In genomic region chr3:88200972-88201330, GRCm38 (mm10) we compare ENCODE assay signal across 8 mouse cellular contexts. TPM values are rescaled to one million over a fixed set of nuclear protein-coding genes. Genes with fewer than 3 reads are reported as not detected.
A peak's percentile ranks its signal among the peaks of the same experiment; 100 is the strongest.
DNase-seq lines count a peak whose midpoint lies in the region; ATAC-seq and TF ChIP-seq lines count a peak whose summit lies in the region.

No protein-coding gene starts in this region.

- TF ChIP-seq EP300 in heart, adult 2 months (IDR thresholded peaks at IDR 0.05; ENCODE audit: insufficient read depth, low read depth, low read length): no peak

- H3K9ac ChIP-seq in heart, adult 2 months (ENCODE audit: low read depth, low read length): 0 out of 2 replicates have a peak overlapping the region, but pooled peaks have one; percentile 10
- H3K9ac ChIP-seq in forebrain, postnatal 0 days: peak overlapping the region; percentile 96
- peak overlapping the region; percentile 63 for H3K9ac ChIP-seq in midbrain, embryonic 11.5 days (ENCODE audit: low read length)

- H3K27ac ChIP-seq in heart, adult 2 months: no peak overlapping the region
- peak overlapping the region; percentile 99 for H3K27ac ChIP-seq in forebrain, postnatal 0 days (ENCODE audit: low read depth, low read length)
- no peak overlapping the region; the same call in 1 of the 2 replicates for H3K27ac ChIP-seq in midbrain, embryonic 11.5 days (ENCODE audit: low read depth, low read length)

- no peaks in the 10 kb centered on the region for H3K4me1 ChIP-seq in heart, adult 2 months (ENCODE audit: control insufficient read depth, insufficient read depth, low read length)
- peaks cover 42% of the 10 kb centered on the region for H3K4me1 ChIP-seq in forebrain, postnatal 0 days (ENCODE audit: insufficient read depth)
- peaks cover 44% of the 10 kb centered on the region for H3K4me1 ChIP-seq in midbrain, embryonic 11.5 days (ENCODE audit: control insufficient read depth, insufficient read depth, low read length)

- ATAC-seq in CD4-positive, CD25-positive, alpha-beta regulatory T cell, adult 4 months: peak; percentile 69
- no peak for ATAC-seq in forebrain, postnatal 0 days
- ATAC-seq in midbrain, embryonic 11.5 days (ENCODE audit: low FRiP score): no peak

- H3K36me3 ChIP-seq in heart, adult 2 months (ENCODE audit: control insufficient read depth, insufficient read depth, low read length): no peaks in the 10 kb centered on the region
- no peaks in the 10 kb centered on the region for H3K36me3 ChIP-seq in forebrain, postnatal 0 days (ENCODE audit: insufficient read depth)
- H3K36me3 ChIP-seq in midbrain, embryonic 11.5 days (ENCODE audit: control insufficient read depth, insufficient read depth, low read length): no peaks in the 10 kb centered on the region

- TF ChIP-seq POLR2A in heart, adult 2 months (IDR thresholded peaks at IDR 0.05; ENCODE audit: insufficient read depth, low read depth, low read length): no peak

- WGBS in heart, adult 2 months: 2% methylated on average over 37 of the region's 37 CpGs
- WGBS in forebrain, postnatal 0 days: 0% methylated on average over 30 of the region's 37 CpGs
- under 1% methylated on average over 32 of the region's 37 CpGs for WGBS in midbrain, embryonic 11.5 days

- H3K79me2 ChIP-seq in heart, adult 2 months (replicated peaks; ENCODE audit: control insufficient read depth, insufficient read depth, low read length): no peaks in the 10 kb centered on the region

- no peaks in the 10 kb centered on the region for H3K9me3 ChIP-seq in forebrain, postnatal 0 days (ENCODE audit: low read length)
- no peaks in the 10 kb centered on the region for H3K9me3 ChIP-seq in midbrain, embryonic 11.5 days (ENCODE audit: control insufficient read depth, low read length)

- peaks cover 35% of the 10 kb centered on the region for H3K27me3 ChIP-seq in heart, adult 2 months (ENCODE audit: control insufficient read depth, insufficient read depth, low read length)
- no peaks in the 10 kb centered on the region for H3K27me3 ChIP-seq in forebrain, postnatal 0 days (ENCODE audit: insufficient read depth, low read length)
- peaks cover 98% of the 10 kb centered on the region for H3K27me3 ChIP-seq in midbrain, embryonic 11.5 days (ENCODE audit: control insufficient read depth, insufficient read depth, low read length)

- H3K4me2 ChIP-seq in forebrain, postnatal 0 days (ENCODE audit: low read depth): peak overlapping the region; percentile 96
- peak overlapping the region; percentile 44 for H3K4me2 ChIP-seq in midbrain, embryonic 11.5 days

- no peak for TF ChIP-seq CTCF in heart, adult 2 months (IDR thresholded peaks at IDR 0.05)
- no peak for TF ChIP-seq CTCF in forebrain, postnatal 0 days (IDR thresholded peaks at IDR 0.05; ENCODE audit: low read depth)

- DNase-seq in heart, adult 2 months: no peak
- DNase-seq in heart, postnatal 36 days: no peak
- peak; percentile 67 for DNase-seq in forebrain, postnatal 0 days
- DNase-seq in midbrain, embryonic 11.5 days (ENCODE audit: low spot score, missing footprints): peak; percentile 91
- DNase-seq in testis, postnatal 14 days (ENCODE audit: low spot score): no peak
- DNase-seq in adipocyte (ENCODE audit: low spot score): no peak
- DNase-seq in ovary, postnatal 36 days (ENCODE audit: low spot score): no peak

- intact Hi-C loops in heart, adult 2 months (cut with DNase I): no loop called here
- intact Hi-C loops in heart, postnatal 36 days (cut with DNase I): no loop called here

- peak overlapping the region; percentile 25 for H3K4me3 ChIP-seq in heart, adult 2 months
- H3K4me3 ChIP-seq in forebrain, postnatal 0 days (ENCODE audit: low read depth, low read length): peak overlapping the region; percentile 58
- H3K4me3 ChIP-seq in midbrain, embryonic 11.5 days (ENCODE audit: low read depth, low read length): peak overlapping the region; percentile 30

RNA-seq across cellular contexts. Expression of gene Rhbg, which starts 53.6 kb away (rescaled TPM):
- not detected for total RNA-seq in heart, adult 2 months (2021)
- polyA plus RNA-seq in heart, adult 2 months (2012; rRNA removed): 0.20 TPM in 1 of 2 replicates, not detected in the other
- total RNA-seq in heart, postnatal 36 days (2021): not detected
- polyA plus RNA-seq in CD4-positive, CD25-positive, alpha-beta regulatory T cell, adult 4 months (2017; shearing (Covaris generic)): not detected
- 0.19 TPM in 1 of 2 replicates, not detected in the other for total RNA-seq in forebrain, postnatal 0 days (2014; rRNA removed)
- polyA plus RNA-seq in forebrain, postnatal 0 days (2015; fragmentation: Nextera tagmentation; extraction: Ambion mirVana): 0.21 and 0.25 TPM in 2 replicates
- polyA plus RNA-seq in midbrain, embryonic 11.5 days (2014; fragmentation: Nextera tagmentation; extraction: Ambion mirVana): 0.15 TPM in 1 of 2 replicates, not detected in the other

RNA-seq across cellular contexts. Expression of gene Mef2d, which starts 58.8 kb away (rescaled TPM):
- total RNA-seq in heart, adult 2 months (2021): 100 to 1,000 TPM; 118 to 129 TPM
- 119 and 122 TPM in 2 replicates for polyA plus RNA-seq in heart, adult 2 months (2012; rRNA removed)
- 100 to 1,000 TPM; 123 to 138 TPM for total RNA-seq in heart, postnatal 36 days (2021)
- 10 to 100 TPM; 30.9 to 36.1 TPM for polyA plus RNA-seq in CD4-positive, CD25-positive, alpha-beta regulatory T cell, adult 4 months (2017; shearing (Covaris generic))
- 45.0 and 53.0 TPM in 2 replicates for total RNA-seq in forebrain, postnatal 0 days (2014; rRNA removed)
- 30.9 and 34.0 TPM in 2 replicates for polyA plus RNA-seq in forebrain, postnatal 0 days (2015; fragmentation: Nextera tagmentation; extraction: Ambion mirVana)
- 9.0 and 10.9 TPM in 2 replicates for polyA plus RNA-seq in midbrain, embryonic 11.5 days (2014; fragmentation: Nextera tagmentation; extraction: Ambion mirVana)

Comparison
In these comparisons a context has a peak if more than half of its experiments do, and no peak if none do; other contexts are left out.
1. DNase-seq: peak in forebrain, postnatal 0 days (single experiment) and midbrain, embryonic 11.5 days (single experiment); none in heart, adult 2 months (0 of 2), heart, postnatal 36 days (0 of 2), testis, postnatal 14 days (single experiment), adipocyte (single experiment) and ovary, postnatal 36 days (single experiment).
2. H3K9ac ChIP-seq: peak in every context shown above with its lines; median percentile 96 in forebrain, postnatal 0 days; 63 in midbrain, embryonic 11.5 days; 10 in heart, adult 2 months.
3. Peak in every context shown above with its lines, with median percentiles within 50 percentile points of each other: H3K4me3 ChIP-seq.